Mouse (Mus musculus) brain, embryonic 14.5 days (tissue): ENCODE results near the gene Ankrd44.

Experiments
- CTCF ChIP-seq: fragments of 200-500 bp; IDR thresholded peaks from 2 replicates; pipeline ENCODE4 v1.5.1; 2012; ENCODE audit warnings: inconsistent platforms, mild to moderate bottlenecking, moderate library complexity, borderline replicate concordance; ENCODE audit not compliant: insufficient read depth, insufficient read length; ENCODE audit errors: extremely low read depth
- POLR2A ChIP-seq: fragments of 200-500 bp; IDR thresholded peaks from 2 replicates; pipeline ENCODE4 v1.6.1; 2012; ENCODE audit warnings: mild to moderate bottlenecking, inconsistent platforms, borderline replicate concordance; ENCODE audit not compliant: poor library complexity, insufficient read depth, insufficient read length, severe bottlenecking; ENCODE audit errors: extremely low read depth

DNA sequence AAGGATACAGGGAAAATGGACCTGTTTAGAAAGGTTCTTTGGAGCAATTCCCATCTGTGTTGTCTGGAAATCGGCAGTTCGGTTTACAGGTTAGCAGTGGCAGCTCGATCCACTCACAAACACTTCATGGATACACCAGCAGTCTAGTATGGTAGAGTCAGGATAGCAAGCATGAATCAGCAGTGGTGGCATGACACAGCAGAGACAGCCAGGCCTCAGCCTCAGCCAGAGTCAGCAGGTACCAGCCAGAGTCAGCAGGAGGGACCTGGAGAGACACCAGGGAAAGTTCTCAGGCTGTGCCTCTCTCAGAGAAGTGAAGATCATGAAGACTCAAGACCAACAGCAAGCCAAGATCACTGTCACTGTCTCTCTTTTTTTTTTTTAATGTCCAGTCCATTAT, 40.7 kb upstream of the Ankrd44 start:
- TF ChIP-seq CTCF (no peak), POLR2A (no peak)
